Mouse (Mus musculus) small intestine, adult 10 weeks (tissue): ENCODE data around the gene Kdm2a. TPM values are rescaled to one million over a fixed set of nuclear protein-coding genes. Genes with fewer than 3 reads are reported as not detected.

Source experiments
- polyA plus RNA-seq: library from polyadenylated mRNA; stranded (reverse); fragments of 350-450 nt; fragmentation: Illumina TruSeq; extraction: RNeasy Lipid Tissue Mini Kit (QIAGEN cat#74804); gene quantifications from one replicate; pipeline ENCODE4 v1.2.3, GENCODE M21; 2014; ENCODE audit warnings: low replicate concordance

Gene Kdm2a
- 54.0 TPM for polyA plus RNA-seq

DNA sequence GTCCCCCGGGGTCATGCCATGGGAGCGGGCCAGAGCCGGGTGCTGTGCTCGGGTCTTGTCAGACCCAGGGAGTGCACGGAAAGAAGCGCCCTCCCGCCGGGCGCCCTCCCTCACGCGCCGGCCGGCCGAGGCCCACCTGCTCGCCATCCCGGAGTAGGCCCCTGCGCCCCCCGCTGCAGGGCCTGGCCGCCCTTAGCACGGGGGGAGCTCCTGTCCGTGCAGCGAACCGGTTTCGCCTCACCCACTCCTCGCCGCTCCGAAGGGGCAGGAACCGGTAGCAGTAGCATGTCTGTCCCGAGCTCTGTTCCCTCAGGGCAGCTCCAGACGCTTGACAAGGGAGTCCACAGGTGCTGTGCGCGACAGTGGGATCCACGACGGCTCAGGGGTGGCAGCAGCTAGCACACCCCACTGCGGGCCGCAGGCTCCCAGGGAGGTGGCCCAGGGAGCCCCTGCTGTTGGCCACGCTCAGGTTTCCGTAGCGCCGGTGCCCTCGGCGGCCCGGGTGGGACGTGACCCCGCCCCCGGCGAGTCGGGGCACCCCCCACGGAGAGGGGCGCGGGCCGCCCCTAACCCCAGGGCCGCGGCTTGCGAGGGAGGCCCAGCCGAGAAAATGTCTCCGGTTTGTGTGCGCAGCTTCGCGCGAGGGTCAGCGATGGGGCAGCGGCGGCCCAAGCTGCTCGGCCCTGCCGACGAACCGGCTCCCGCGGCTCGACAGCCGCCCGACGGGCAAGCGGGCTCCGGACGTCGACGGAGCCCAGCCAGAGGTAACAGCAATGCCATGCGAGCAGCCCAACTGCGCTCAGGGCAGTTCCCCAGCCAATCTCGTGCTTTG is at the start of gene Kdm2a:
Kdm2a (minus strand) TSS at position 488 of the 832 bp plus-strand sequence.

DNA sequence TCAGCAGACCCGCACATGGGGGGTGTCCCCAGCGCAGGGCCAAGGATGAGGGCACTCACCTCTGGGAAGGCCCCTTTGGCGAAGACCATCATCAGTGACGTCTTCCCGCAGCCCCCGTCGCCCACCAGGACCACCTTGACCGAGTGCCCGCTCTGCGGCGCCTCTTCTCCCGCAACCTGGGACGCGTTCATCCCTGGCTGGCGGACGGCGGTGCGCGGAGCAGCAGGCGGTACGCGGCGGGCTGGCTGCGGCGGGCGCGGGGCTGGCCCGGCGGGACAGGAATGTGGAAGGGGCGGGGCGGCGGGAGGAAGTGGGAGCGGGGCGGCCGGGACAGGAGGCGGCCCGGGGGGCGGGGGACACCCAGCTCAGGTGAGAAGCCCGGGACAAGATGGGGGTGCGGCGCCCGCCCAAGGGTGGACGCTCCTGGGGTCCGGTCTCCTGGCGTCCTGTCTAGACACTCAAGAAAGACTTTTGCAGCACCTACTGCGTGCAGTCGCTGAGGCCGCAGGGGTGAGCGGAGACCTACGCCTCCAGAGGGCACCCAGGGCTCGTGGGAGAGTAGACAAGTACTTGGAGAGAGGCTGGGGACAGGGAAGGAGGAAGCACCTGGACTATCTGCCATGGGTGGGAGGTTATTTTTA is 41.2 kb upstream of the Kdm2a start, which contains the start of gene Rhod:
Rhod (minus strand) TSS at position 272 of the 641 bp plus-strand sequence.

DNA sequence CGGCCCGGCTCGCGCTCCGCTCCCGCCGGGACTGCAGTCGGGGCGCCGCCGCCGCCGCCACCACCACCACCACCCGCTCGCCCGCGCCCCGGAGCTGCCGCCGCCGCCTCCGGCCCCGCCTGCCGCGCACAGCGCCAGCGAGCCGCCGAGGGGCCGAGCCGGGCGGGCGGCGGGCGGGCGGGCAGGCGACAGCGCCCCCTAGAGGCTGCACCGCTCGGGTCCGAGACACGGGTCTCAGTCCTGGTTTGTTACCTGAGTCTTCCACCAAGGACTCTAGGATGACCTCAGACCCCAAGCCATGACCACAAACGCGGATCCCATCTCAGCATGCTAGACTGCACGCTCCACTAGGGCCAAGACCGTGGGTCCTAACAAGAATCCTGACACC is 91.9 kb downstream of the Kdm2a start, which contains the start of gene Grk2:
Grk2 (minus strand) TSS at position 33 of the 388 bp plus-strand sequence.

DNA sequence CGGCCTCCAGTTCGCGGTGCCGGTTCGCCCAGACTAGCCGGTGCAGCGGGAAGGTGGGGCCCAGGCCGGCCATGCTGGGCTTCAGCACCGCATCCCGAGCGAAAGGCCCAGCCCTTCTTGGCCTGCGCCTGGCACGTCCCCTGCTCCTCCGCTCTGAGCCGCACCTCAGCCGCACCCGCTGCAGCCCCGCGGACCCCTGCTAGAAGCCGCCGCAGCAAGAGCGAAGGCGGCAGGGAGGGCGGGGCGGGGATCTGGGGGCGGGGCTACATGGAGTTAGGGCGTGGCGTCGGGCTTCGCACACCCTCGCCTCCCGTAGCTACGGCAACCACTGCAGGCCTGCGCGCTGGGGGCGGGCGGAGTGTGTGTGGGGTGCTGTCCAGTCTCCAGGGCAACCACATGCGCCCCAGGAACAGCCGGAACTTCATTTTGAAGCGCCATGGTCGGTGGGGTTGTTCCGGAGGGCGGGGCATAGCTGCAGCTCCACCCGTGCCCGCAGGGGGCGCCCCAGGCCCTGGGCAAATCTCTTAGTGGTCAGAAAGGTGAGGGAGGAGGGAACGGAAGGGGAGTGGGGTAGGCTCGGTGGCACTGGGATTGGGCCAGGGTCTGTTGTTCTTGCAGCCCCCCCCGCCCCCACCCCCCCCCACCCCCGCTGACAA is 115.1 kb downstream of the Kdm2a start, which contains the start of gene Ankrd13d:
Ankrd13d (minus strand) TSS at position 240 of the 656 bp plus-strand sequence.

DNA sequence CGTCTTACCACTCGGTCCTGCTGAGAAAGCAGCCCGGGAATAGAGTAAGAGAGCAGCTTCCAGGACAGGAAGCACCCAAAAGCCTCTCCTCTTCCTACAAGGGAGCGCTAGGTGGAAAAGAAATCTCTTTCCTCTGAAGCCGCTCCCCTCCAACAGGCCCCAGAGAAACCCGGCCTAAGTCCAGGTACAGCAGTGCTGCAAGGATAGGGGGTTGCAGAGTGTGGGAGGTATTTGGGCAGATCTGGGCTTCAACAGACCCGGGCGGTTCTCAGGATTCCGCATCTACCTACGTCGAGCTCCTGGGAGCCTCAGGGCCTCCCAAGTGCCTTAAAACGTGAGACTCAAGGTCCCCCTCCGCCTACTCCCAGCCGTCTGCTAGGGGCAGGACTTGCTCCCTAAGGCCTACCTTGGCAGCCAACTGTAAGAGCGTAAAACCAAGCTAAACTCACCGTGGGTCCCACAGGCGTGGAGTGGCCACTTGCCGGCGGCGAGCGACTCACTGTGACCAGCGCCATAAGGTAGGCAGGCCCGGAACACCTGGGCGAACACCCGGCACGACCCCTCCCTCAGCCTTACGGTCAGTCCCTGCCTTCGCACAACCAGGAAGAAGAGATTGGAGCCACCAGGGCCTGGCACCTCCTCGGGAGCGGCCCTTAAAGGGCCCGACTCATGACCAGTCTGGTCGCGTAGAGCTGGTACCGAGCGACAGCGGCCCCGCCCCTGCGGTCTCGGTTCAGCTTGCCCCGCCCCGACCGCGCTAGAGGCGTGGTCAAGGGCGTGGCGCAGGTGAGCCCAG is 129.3 kb downstream of the Kdm2a start, which contains the start of gene Ssh3:
Ssh3 (minus strand) TSS at position 615 of the 796 bp plus-strand sequence.

Other genes starting within 250 kb of the Kdm2a start
- 9.9 TPM for gene Coro1b, start 249.7 kb downstream of the Kdm2a start, polyA plus RNA-seq
- gene Ptprcap, start 244.7 kb downstream of the Kdm2a start, polyA plus RNA-seq = 1.9 TPM
- gene Rps6kb2, start 234.9 kb downstream of the Kdm2a start, polyA plus RNA-seq = 1.9 TPM
- 0.67 TPM for gene Carns1, start 222.8 kb downstream of the Kdm2a start, polyA plus RNA-seq
- 0.56 TPM for gene Tbc1d10c, start 207.0 kb downstream of the Kdm2a start, polyA plus RNA-seq
- 39.0 TPM for gene Ppp1ca, start 206.2 kb downstream of the Kdm2a start, polyA plus RNA-seq
- 1.7 TPM for gene Rad9a, start 196.6 kb downstream of the Kdm2a start, polyA plus RNA-seq
- 0.33 TPM for gene Clcf1, start 184.0 kb downstream of the Kdm2a start, polyA plus RNA-seq
- not detected for gene AC109138.7, start 183.9 kb downstream of the Kdm2a start, polyA plus RNA-seq
- gene Pold4, start 166.4 kb downstream of the Kdm2a start, polyA plus RNA-seq = not detected
- gene Ssh3, start 129.1 kb downstream of the Kdm2a start, polyA plus RNA-seq = 4.9 TPM
- gene Ankrd13d, start 115.1 kb downstream of the Kdm2a start, polyA plus RNA-seq = not detected
- gene Grk2, start 92.1 kb downstream of the Kdm2a start, polyA plus RNA-seq = 13.4 TPM
- gene Rhod, start 41.1 kb upstream of the Kdm2a start, polyA plus RNA-seq = 3.1 TPM
- 0.26 TPM for gene Syt12, start 79.2 kb upstream of the Kdm2a start, polyA plus RNA-seq
- 31.7 TPM for gene 2010003K11Rik, start 100.3 kb upstream of the Kdm2a start, polyA plus RNA-seq
- gene Pcx, start 112.2 kb upstream of the Kdm2a start, polyA plus RNA-seq = 0.22 TPM
- not detected for gene Lrfn4, start 217.4 kb upstream of the Kdm2a start, polyA plus RNA-seq
- 1.3 TPM for gene Rce1, start 227.4 kb upstream of the Kdm2a start, polyA plus RNA-seq